Mouse (Mus musculus) liver, embryonic 13.5 days (tissue): Measurements from ENCODE around the gene AC192777.2. TPM values are rescaled to one million over a fixed set of nuclear protein-coding genes. Genes with fewer than 3 reads are reported as not detected.
"Not testable (repeated sequence)": the region's sequence is repeated elsewhere in the genome, so short reads cannot be mapped to it uniquely, and the experiment has no call there.

Source experiments
- ATAC-seq: fragments of 200-750 bp; cut with Nextera tagmentation; 2 replicates; pipeline ENCODE4 v1.8.0; 2017; ENCODE audit warnings: low read depth, mild to moderate bottlenecking, moderate number of reproducible peaks, moderate library complexity
- DNase-seq: peaks from one replicate; pipeline ENCODE4 v3.0.0; 2022
- H3K27ac ChIP-seq: fragments of 300-500 bp; sonication (generic); 2 replicates; pipeline ENCODE4 v1.5.1; 2015; ENCODE audit warnings: moderate library complexity, mild to moderate bottlenecking, inconsistent platforms
- H3K27me3 ChIP-seq: fragments of 300-500 bp; sonication (generic); 2 replicates; pipeline ENCODE4 v1.6.1; 2015; ENCODE audit warnings: mild to moderate bottlenecking, inconsistent platforms
- H3K36me3 ChIP-seq: fragments of 300-500 bp; sonication (generic); 2 replicates; pipeline ENCODE4 v1.6.1; 2015; ENCODE audit warnings: mild to moderate bottlenecking, inconsistent platforms
- H3K4me1 ChIP-seq: fragments of 300-500 bp; sonication (generic); replicated peaks from 2 replicates; pipeline ENCODE4 v1.6.1; 2015; ENCODE audit warnings: inconsistent platforms
- H3K4me2 ChIP-seq: fragments of 300-500 bp; sonication (generic); 2 replicates; pipeline ENCODE4 v1.6.1; 2015; ENCODE audit warnings: inconsistent platforms, mild to moderate bottlenecking, moderate library complexity
- H3K4me3 ChIP-seq: fragments of 300-500 bp; sonication (generic); replicated peaks from 2 replicates; pipeline ENCODE4 v1.5.1; 2015; ENCODE audit warnings: mild to moderate bottlenecking, inconsistent platforms
- H3K9ac ChIP-seq: fragments of 300-500 bp; sonication (generic); 2 replicates; pipeline ENCODE4 v1.6.1; 2015; ENCODE audit warnings: mild to moderate bottlenecking, inconsistent platforms
- H3K9me3 ChIP-seq: fragments of 300-500 bp; sonication (generic); replicated peaks from 2 replicates; pipeline ENCODE4 v1.6.1; 2016; ENCODE audit warnings: inconsistent platforms
- WGBS: fragments of 180-500 bp; shearing (Covaris S2); methylation state at CpG from one replicate; pipeline ENCODE4 v1.1.7; 2015; ENCODE audit not compliant: insufficient replicate concordance; 5-methylcytosine and 5-hydroxymethylcytosine counted together
- microRNA-seq: library from miRNA; unstranded; fragments of <30 nt; microRNA quantifications from one replicate; pipeline ENCODE4, GENCODE M21; 2016
- polyA plus RNA-seq: library from polyadenylated mRNA; unstranded; fragments of >200 nt; fragmentation: Nextera tagmentation; extraction: Ambion mirVana; gene quantifications from 2 replicates; pipeline ENCODE4 v1.2.1, GENCODE M21; 2015

AC192777.2 gene
- not detected in 2 replicates for polyA plus RNA-seq

GRCm38 (mm10) chr17:40095150-40095549 lies at the start of gene AC192777.2:
AC192777.2 (plus strand) TSS chr17:40095450.
- H3K27me3 ChIP-seq, H3K4me2 ChIP-seq, DNase-seq, H3K36me3 ChIP-seq, H3K27ac ChIP-seq, H3K9me3 ChIP-seq, H3K4me3 ChIP-seq, ATAC-seq, H3K9ac ChIP-seq, H3K4me1 ChIP-seq: not testable (repeated sequence)
- 48% methylated on average over 1 of the region's 1 CpGs for WGBS

GRCm38 (mm10) chr17:40116172-40116571 lies 20.9 kb downstream of the AC192777.2 start:
- H3K9ac ChIP-seq, DNase-seq, H3K4me1 ChIP-seq, H3K36me3 ChIP-seq, H3K27me3 ChIP-seq, H3K4me2 ChIP-seq, H3K4me3 ChIP-seq, H3K27ac ChIP-seq, H3K9me3 ChIP-seq, ATAC-seq: not testable (repeated sequence)
- 77% methylated on average over 6 of the region's 6 CpGs for WGBS

GRCm38 (mm10) chr17:40116877-40117276 lies 21.6 kb downstream of the AC192777.2 start:
- not testable (repeated sequence) for H3K4me2 ChIP-seq, H3K27me3 ChIP-seq, H3K36me3 ChIP-seq, H3K4me3 ChIP-seq, H3K27ac ChIP-seq, ATAC-seq, H3K4me1 ChIP-seq, DNase-seq, H3K9ac ChIP-seq, H3K9me3 ChIP-seq
- 41% methylated on average over 4 of the region's 4 CpGs for WGBS

Small RNA genes lying within 50 kb of the gene (microRNA-seq; reads per million reads assigned to microRNA genes)
- not detected for gene Gm26376

Other genes starting within 250 kb of the AC192777.2 start
- gene Esp38, start 144.9 kb upstream of the AC192777.2 start, polyA plus RNA-seq: not detected in 2 replicates
- not detected in 2 replicates for gene Pgk2, start 113.2 kb downstream of the AC192777.2 start, polyA plus RNA-seq
- gene Crisp3, start 146.8 kb downstream of the AC192777.2 start, polyA plus RNA-seq: not detected in 2 replicates
- not detected in 2 replicates for gene Crisp1, start 223.8 kb downstream of the AC192777.2 start, polyA plus RNA-seq